Mouse (Mus musculus) brown adipose tissue, adult 24 weeks (tissue): Measurements from ENCODE around the gene Gm572. TPM values are rescaled to one million over a fixed set of nuclear protein-coding genes. Genes with fewer than 3 reads are reported as not detected.

Source experiments
- H3K27ac ChIP-seq: fragments of 200-500 bp; replicated peaks from 2 replicates; pipeline ENCODE4 v1.5.1; 2012; ENCODE audit warnings: low read depth, mild to moderate bottlenecking, low read length
- H3K4me1 ChIP-seq: fragments of 200-500 bp; 2 replicates; pipeline ENCODE4 v1.6.1; 2012; ENCODE audit warnings: low read length, mixed read lengths; ENCODE audit not compliant: control insufficient read depth, insufficient read depth, insufficient read length
- H3K4me3 ChIP-seq: fragments of 200-500 bp; 2 replicates; pipeline ENCODE4 v1.5.1; 2012; ENCODE audit warnings: low read depth, mild to moderate bottlenecking, low read length, moderate library complexity; ENCODE audit not compliant: insufficient read depth
- polyA plus RNA-seq: library from polyadenylated mRNA; stranded (reverse); fragments of >200 nt; gene quantifications from 2 replicates; pipeline ENCODE4 v1.2.4, GENCODE M21; 2012; ENCODE audit not compliant: missing spikeins, insufficient read depth, insufficient read length

Gm572 gene
- polyA plus RNA-seq, 1 experiment = not detected

DNA sequence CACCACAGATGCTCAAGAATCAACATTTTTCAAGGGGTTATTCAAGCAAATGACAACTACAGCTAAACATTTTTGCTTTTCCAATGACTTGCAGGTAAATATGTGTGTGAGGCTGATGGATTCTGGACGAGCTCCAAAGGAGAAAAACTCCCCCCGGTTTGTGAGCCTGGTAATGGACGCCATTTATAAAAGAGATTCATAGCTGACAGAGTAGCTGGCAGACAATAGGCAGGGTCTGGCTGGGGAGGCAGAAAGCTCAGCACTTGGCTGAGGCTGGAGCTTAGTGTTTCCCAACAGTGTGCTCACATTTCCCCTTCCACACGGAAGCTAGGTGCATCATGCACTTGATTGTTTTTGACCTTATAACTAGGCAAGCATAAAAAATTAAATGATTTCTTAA lies 30.6 kb upstream of the Gm572 start:
- Histone ChIP-seq H3K4me1 (no peaks in the 10 kb centered on the region), H3K27ac (no peak overlapping the region), H3K4me3 (no peak overlapping the region)

DNA sequence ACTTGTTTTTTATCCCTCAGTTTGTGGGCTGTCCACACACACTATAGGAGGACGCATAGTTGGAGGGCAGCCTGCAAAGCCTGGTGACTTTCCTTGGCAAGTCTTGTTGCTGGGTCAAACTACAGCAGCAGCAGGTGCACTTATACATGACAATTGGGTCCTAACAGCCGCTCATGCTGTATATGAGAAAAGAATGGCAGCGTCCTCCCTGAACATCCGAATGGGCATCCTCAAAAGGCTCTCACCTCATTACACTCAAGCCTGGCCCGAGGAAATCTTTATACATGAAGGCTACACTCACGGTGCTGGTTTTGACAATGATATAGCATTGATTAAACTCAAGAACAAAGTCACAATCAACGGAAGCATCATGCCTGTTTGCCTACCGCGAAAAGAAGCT lies 29.4 kb upstream of the Gm572 start:
- Histone ChIP-seq H3K4me3 (no peak overlapping the region), H3K4me1 (no peaks in the 10 kb centered on the region), H3K27ac (no peak overlapping the region)

DNA sequence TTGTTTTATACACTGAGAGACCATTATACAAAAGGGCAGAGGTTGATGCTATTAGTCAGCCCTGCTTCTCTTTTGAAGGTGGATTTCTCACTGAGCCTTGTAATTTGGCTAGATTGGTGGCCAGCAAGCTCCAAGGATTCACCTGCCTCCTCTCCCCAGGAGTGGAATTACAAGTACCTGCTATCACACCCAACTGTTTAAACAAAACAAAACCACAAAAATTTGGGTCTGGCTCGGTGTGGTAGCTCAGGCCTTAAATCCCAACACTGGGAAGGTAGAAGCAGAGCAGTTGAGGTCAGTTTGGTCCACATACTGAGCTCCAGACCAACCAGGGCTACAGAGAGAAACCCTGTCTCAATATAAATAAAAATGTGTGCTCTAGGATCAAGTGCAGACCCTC lies 23.3 kb upstream of the Gm572 start:
- H3K4me1 ChIP-seq = peaks cover 5% of the 10 kb centered on the region
- no peak overlapping the region for H3K4me3 ChIP-seq
- H3K27ac ChIP-seq = no peak overlapping the region

DNA sequence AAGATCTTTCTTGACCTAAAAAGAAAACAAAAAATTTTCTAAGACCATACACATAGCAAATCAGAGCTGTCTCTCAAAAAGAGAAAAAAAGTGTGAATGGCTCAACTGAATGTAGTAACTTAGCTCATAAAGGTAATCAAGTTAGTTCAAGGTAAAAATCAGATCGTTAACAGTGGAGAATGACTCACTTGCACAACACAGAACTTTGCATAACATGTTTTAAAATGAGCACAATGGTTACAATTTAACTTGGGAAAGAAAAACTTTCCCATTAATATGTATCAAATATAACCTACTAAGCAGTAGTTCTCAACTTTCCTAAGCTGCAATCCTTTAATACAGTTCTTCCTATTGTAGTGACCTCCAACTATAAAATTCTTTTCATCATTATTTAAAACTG lies 22.4 kb upstream of the Gm572 start:
- no peak overlapping the region for H3K27ac ChIP-seq
- H3K4me1 ChIP-seq = peaks cover 9% of the 10 kb centered on the region
- H3K4me3 ChIP-seq = no peak overlapping the region

DNA sequence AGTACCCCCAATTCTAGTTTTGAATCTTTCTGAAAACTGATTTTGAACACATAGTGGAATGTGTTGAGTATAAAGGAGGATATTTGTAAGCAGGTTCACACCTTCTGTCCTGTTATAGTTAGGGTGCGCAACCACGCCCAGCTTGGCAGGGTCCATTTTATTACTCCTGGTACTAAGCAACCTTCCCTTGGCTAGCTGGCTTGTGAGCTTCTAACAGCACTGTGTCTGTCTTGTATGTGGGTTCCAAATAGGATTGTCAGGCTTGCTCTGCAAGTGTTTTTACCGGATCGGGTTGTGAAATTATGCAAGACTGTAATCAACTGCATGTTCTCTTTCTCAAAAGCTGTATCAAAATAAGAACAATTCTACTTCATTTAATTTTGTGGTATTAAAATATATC lies 20.6 kb upstream of the Gm572 start:
- H3K27ac ChIP-seq = no peak overlapping the region
- no peak overlapping the region for H3K4me3 ChIP-seq
- H3K4me1 ChIP-seq = peaks cover 9% of the 10 kb centered on the region

DNA sequence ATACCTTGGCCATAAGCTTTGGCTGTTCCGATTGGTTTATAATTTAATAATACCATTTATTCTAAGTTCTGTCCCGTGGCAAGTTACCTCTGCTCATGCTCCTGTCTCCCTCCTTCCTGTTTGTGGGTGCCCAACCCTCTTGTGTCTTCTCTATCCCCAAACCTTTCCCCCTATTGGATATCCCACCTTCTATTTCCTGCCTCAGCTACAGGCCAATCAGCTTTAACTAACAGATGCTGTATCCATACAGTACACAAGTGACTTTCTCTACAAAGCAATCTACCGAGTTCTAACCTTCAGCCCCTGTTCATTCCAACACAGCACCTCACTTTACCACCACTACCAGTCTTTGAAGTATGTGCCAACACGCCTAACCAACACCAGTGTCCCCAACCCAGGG lies 19.5 kb upstream of the Gm572 start:
- Histone ChIP-seq H3K27ac (no peak overlapping the region), H3K4me1 (peaks cover 9% of the 10 kb centered on the region), H3K4me3 (no peak overlapping the region)

DNA sequence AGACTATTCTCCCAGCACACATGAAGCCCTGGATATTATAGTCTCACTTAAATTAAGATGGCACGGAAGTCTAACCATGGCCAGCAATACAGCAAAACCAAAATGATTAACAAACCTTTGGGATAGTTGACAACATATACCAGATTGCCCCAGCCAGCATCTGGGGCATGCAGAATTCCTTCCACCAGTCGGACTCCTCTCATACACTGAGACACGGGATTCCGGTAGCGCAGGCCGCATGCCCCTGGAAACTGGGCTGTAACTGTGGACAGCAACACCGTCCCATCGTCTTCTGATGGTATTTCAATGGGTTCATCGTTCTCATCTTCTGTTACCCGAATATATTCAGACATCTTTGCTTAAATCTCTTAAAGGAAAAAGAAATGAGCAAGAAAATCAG lies 18.1 kb upstream of the Gm572 start:
- Histone ChIP-seq H3K4me3 (peak overlapping the region; percentile 17; the same call in 1 of the 2 replicates), H3K27ac (no peak overlapping the region), H3K4me1 (peaks cover 9% of the 10 kb centered on the region)

DNA sequence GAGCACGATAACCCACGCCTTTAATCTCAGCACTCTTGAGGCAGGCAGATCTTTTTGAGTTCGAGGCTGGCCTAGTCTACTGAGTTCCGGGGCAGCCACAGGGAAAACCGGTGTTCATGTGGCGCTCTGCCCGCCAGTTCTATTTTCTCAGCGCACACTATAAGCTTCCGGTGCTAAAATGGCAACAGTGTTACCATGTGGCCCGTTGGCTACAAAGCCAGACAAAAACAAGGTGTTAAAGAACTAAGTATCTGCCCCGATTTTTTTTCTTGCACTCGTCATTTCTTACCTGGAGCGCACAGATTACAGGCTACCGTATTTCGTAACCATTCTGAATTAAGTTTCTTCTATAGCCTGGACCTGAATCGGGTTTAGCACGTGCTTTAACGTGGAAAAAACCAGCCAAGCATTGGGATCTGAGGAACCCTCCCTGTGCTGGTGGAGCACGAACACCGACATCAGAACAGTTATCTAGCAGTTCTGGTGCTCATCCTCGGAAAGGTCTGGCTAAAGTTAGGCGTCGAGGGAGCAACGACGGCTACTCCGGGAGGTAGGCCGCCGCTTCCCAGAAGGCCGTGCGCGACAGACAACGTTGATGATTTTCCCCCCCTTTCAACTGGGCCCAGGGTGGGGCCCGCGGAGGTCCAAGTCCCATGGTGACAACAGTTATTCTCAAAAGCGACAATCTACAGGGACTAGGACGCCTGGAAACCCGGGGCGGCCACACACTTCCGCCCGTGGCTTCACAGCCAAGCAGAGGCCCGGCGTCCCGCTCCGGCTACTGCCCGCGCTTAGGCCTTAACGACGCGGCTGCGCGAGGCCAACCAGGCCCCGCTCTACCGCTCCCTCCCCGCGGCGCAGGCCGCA lies 17.1 kb upstream of the Gm572 start:
- H3K4me3 ChIP-seq = peak overlapping the region; percentile 89
- peaks cover 9% of the 10 kb centered on the region for H3K4me1 ChIP-seq
- H3K27ac ChIP-seq = peak overlapping the region; percentile 89

DNA sequence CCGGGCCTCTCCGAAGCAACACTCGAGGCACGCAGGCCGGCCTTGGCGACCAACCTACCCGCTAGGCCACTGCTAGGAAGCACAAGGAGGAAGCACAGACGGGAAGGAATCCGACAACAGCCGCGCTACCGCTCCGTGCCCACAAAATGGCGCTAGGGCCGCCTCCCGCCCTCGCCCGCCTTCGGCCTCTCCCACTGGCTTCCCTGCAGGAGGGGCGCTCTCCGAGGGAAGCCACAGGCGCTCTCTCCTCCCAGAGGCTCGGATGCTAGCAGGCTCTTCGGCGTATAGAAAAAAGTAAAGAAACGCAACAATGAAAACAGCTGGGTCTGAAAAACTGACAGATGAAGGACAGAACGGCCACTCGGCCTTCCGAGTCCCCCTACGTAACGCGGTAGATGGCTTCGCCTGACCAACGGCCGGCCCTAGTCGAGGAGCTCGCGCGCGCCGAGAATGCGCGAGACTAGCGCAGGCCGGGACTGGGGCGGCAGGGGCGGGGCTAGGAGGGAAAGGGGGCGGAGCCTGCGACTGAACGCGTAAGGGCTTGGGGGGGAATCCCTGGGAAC lies 16.4 kb upstream of the Gm572 start, which contains the start of gene Tardbp:
Gene Tardbp, minus strand, starts transcription at position 397 of the 563 bp plus-strand sequence.
- H3K27ac ChIP-seq = peak within 1 kb of the TSS; percentile 89
- H3K4me3 ChIP-seq = peak within 1 kb of the TSS; percentile 89

DNA sequence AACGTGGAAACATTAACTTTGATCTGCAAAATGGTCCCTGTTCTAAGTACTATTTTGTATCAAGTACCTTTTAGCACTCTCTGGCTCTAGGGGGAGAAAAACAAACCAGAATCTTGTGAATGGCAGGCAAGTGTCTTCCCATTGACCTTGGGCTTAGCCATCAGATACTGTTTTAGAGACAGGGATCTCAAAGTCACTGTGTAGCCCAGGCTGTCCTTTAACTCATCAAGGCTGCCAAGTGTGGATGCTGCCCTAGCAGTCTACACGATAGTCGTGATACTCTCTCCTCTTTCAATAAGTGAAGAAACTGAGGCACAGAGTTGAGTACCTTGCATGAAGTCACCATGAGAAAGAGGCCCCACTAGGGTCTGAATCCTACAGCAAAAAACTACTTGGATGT lies 15.9 kb upstream of the Gm572 start:
- 0 out of 2 replicates have a peak overlapping the region, but pooled peaks have one; percentile 25 for H3K27ac ChIP-seq
- peaks cover 9% of the 10 kb centered on the region for H3K4me1 ChIP-seq
- peak overlapping the region; percentile 30 for H3K4me3 ChIP-seq

More for the DNA sequence above, 16.4 kb upstream of the Gm572 start, which contains the start of gene Tardbp:
- H3K4me1 ChIP-seq = peaks cover 9% of the 10 kb centered on the region

DNA sequence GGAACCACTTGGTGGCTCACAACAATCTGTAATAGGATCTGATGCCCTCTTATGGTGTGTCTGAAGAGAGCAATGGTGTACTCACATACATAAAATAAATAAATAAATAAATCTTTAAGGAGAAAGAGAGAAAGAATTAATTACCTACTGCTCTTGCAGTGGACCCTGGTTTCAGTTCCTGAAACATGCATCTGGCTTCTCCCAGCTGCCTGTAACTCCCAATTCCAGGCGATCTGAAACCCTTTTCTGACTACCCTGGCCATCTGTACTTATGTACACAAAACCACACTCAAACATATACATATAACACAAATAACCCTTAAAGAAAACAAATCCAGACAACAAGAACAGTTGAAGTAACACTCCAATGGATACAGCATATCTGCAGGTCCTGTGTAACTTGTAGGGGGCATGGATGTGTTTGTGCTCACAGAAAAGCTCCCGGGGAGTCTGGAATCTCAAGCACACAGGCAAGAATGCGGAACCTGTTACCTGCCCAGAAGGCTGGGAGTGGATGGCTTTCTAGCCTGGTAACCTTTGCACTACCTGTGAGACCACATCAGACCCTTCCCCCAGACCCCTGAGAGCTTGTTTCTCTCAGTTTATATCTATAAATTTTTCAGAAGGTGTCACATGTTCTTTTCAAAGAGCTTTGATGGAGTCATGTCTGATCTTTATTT lies 11.0 kb upstream of the Gm572 start:
- Histone ChIP-seq H3K4me1 (no peaks in the 10 kb centered on the region), H3K4me3 (no peak overlapping the region), H3K27ac (no peak overlapping the region)

DNA sequence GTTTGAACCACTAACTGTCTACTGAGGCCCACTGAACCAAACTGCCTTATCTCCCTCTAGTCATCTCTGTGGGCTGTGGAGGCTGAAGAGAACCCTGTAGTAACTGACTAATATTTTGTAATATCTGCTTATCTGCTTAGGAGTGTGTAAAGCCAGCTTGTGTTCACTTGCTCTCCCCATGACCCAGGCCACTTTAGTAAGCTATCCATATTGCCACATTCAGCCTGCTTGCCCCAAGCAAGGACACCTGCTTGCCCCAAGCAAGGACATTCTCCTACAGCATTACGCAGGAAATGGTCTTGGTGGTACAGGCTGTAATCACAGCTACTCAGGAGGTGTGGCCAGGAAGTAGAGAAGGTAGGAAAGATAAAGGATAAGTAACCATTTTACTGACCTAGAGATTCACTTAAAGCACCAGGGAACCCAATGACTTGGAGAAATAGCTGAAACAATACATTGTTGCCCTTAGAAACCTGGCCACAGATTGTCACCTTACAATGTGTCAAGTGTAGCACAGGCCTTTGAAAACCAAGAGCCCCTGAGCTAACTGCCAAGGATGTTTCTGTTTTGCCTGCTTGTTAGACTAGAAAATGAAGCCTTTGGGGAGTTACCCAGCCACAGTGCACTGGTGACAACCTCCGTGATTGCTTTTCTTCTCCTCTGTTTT lies 9.6 kb upstream of the Gm572 start:
- Histone ChIP-seq H3K27ac (no peak overlapping the region), H3K4me1 (no peaks in the 10 kb centered on the region), H3K4me3 (no peak overlapping the region)

DNA sequence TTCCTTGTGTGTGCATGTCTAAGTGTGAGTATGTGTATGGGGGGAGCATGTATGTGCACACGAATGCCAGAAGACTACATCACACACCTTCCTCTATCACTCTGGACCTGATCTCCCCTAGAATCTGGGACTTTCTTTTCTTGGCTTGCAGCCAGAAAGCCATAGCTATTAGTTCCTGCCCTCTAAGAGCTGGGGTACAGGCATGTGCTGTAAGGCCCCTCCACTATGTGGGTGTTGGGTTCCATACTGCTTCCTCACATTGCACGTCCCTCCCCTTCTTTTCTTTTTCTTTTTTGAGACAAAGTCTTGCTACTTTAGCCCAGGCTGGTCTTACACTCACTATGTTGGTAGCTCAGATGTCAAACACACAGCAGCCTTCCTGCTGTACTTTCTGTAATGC lies 7.8 kb upstream of the Gm572 start:
- Histone ChIP-seq H3K27ac (no peak overlapping the region), H3K4me1 (no peaks in the 10 kb centered on the region), H3K4me3 (no peak overlapping the region)

DNA sequence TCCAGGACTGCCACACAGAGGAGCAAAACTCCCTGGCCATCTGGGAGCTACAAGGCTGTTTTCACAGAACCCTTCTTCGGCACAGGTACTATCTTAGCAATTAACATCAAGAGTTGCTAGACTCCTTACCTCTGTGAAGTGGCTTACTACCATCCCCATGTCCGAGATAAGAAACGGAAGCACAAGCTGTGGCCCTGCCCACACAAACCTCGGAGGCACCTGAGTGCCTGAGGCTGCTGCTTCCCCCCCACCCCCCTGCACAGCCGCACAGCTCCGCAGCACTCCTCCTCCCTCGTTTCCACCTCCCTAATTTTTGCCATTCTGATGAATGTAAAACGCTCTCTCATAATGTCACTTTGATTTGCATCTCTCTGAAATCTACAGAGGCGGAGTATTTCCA lies 4.8 kb upstream of the Gm572 start:
- Histone ChIP-seq H3K4me3 (no peak overlapping the region), H3K27ac (no peak overlapping the region), H3K4me1 (no peaks in the 10 kb centered on the region)

DNA sequence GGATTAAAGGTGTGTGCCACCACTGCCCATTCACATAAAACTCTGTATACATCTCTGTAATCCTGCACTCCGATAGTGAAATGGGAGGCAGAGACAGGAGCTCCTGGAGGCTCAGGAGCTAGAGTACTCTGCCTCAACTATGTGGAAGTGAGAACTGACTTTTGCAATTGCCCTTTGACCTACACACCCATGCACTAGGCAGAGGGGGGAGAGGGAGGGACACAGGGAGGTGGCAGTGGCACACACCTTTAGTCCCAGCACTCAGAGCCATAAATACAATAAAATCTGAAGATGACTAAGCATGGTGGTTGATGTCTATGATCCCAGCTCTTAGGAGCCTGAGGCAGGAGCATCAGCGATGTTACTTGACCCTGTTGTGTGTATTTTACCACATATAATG lies 3.7 kb upstream of the Gm572 start:
- no peak overlapping the region for H3K27ac ChIP-seq
- H3K4me3 ChIP-seq = no peak overlapping the region
- H3K4me1 ChIP-seq = no peaks in the 10 kb centered on the region
